Mouse (Mus musculus) ES-Bruce4 (cell line): ENCODE results near the gene Smpd2.

Experiments used
- CTCF ChIP-seq: IDR thresholded peaks from one replicate; pipeline ENCODE4 v1.8.1; 2011; ENCODE audit warnings: low read depth, low read length
- EP300 ChIP-seq: IDR thresholded peaks from 2 replicates; pipeline ENCODE4 v1.6.1; 2011; ENCODE audit warnings: low read depth, low read length; ENCODE audit not compliant: insufficient read depth
- POLR2A ChIP-seq: IDR thresholded peaks from one replicate; pipeline ENCODE4 v1.8.1; 2011; ENCODE audit warnings: low read length; ENCODE audit not compliant: insufficient read depth

- TF ChIP-seq CTCF = no peak
- TF ChIP-seq EP300 = no peak
- TF ChIP-seq POLR2A = peak; percentile 55
Measured at GRCm38 (mm10) chr10:41476171-41477017, 13.8 kb downstream of the Smpd2 start, which contains the start of gene Mical1.
